Comparison of ENCODE assay signal across 13 mouse cellular contexts in genomic region chr10:28105247-28105646, GRCm38 (mm10). TPM values are rescaled to one million over a fixed set of nuclear protein-coding genes. Genes with fewer than 3 reads are reported as not detected.
DNase-seq lines count a peak whose midpoint lies in the region; ATAC-seq lines count a peak whose summit lies in the region.
"Had no signal": no experiment of that assay in that cellular context is flagged by ENCODE, and none has a peak within 500 bp of the region (broad histone marks: within the 10 kb centered on the region; RNA-seq: fewer than 3 reads in every experiment).

No protein-coding gene starts in this region.

- no peaks in the 10 kb centered on the region for H3K36me3 ChIP-seq in heart, embryonic 12.5 days
- no peaks in the 10 kb centered on the region for H3K36me3 ChIP-seq in intestine, embryonic 15.5 days
- H3K36me3 ChIP-seq in kidney, embryonic 15.5 days, result no peaks in the 10 kb centered on the region
- H3K36me3 ChIP-seq in liver, embryonic 15.5 days (replicated peaks), result no peaks in the 10 kb centered on the region
- H3K36me3 ChIP-seq: midbrain, embryonic 12.5 days had no signal

- 80% methylated on average over 6 of the region's 6 CpGs for WGBS in heart, embryonic 12.5 days
- WGBS in intestine, embryonic 15.5 days, result 72% methylated on average over 6 of the region's 6 CpGs
- 66% methylated on average over 6 of the region's 6 CpGs for WGBS in kidney, embryonic 15.5 days
- WGBS in liver, embryonic 15.5 days (ENCODE audit: insufficient replicate concordance), result 54% methylated on average over 6 of the region's 6 CpGs

- peak; percentile 66 for DNase-seq in heart, adult 11 months
- no peak for DNase-seq in c-Kit-positive CD71-positive TER-119-positive erythroid progenitor cells, embryonic 14.5 days (ENCODE audit: low spot score)
- DNase-seq in right cerebral cortex, postnatal 25 days, result no peak
- DNase-seq: cerebellum, adult 2 months; spleen, adult 18-20 months; thymus, adult 2 months had no signal

- H3K4me3 ChIP-seq in heart, embryonic 12.5 days, result no peak overlapping the region
- no peak overlapping the region for H3K4me3 ChIP-seq in intestine, embryonic 15.5 days (replicated peaks)
- H3K4me3 ChIP-seq in kidney, embryonic 15.5 days (replicated peaks), result no peak overlapping the region
- no peak overlapping the region for H3K4me3 ChIP-seq in liver, embryonic 15.5 days (replicated peaks)
- H3K4me3 ChIP-seq: erythroblast, embryonic 14.5 days; midbrain, embryonic 12.5 days had no signal

- no peak overlapping the region for H3K9ac ChIP-seq in heart, embryonic 12.5 days
- H3K9ac ChIP-seq in intestine, embryonic 15.5 days, result no peak overlapping the region
- H3K9ac ChIP-seq in kidney, embryonic 15.5 days, result no peak overlapping the region
- no peak overlapping the region for H3K9ac ChIP-seq in liver, embryonic 15.5 days
- H3K9ac ChIP-seq: midbrain, embryonic 12.5 days had no signal

- no peaks in the 10 kb centered on the region for H3K27me3 ChIP-seq in heart, embryonic 12.5 days (replicated peaks)
- H3K27me3 ChIP-seq in intestine, embryonic 15.5 days (replicated peaks), result no peaks in the 10 kb centered on the region
- H3K27me3 ChIP-seq in kidney, embryonic 15.5 days, result no peaks in the 10 kb centered on the region
- no peaks in the 10 kb centered on the region for H3K27me3 ChIP-seq in liver, embryonic 15.5 days
- H3K27me3 ChIP-seq: midbrain, embryonic 12.5 days had no signal

- H3K4me1 ChIP-seq in heart, embryonic 12.5 days (replicated peaks), result peaks cover 9% of the 10 kb centered on the region
- peaks cover 5% of the 10 kb centered on the region; the same call in 1 of the 2 replicates for H3K4me1 ChIP-seq in intestine, embryonic 15.5 days (replicated peaks)
- H3K4me1 ChIP-seq in kidney, embryonic 15.5 days, result peaks cover 15% of the 10 kb centered on the region
- H3K4me1 ChIP-seq in liver, embryonic 15.5 days (replicated peaks), result no peaks in the 10 kb centered on the region

- H3K4me2 ChIP-seq in heart, embryonic 12.5 days, result no peak overlapping the region
- no peak overlapping the region; the same call in 1 of the 2 replicates for H3K4me2 ChIP-seq in intestine, embryonic 15.5 days (replicated peaks)
- no peak overlapping the region for H3K4me2 ChIP-seq in kidney, embryonic 15.5 days
- H3K4me2 ChIP-seq in liver, embryonic 15.5 days, result no peak overlapping the region; the same call in 1 of the 2 replicates
- H3K4me2 ChIP-seq: midbrain, embryonic 12.5 days had no signal

- H3K9me3 ChIP-seq in heart, embryonic 12.5 days (replicated peaks), result no peaks in the 10 kb centered on the region
- no peaks in the 10 kb centered on the region for H3K9me3 ChIP-seq in intestine, embryonic 15.5 days
- H3K9me3 ChIP-seq in kidney, embryonic 15.5 days (replicated peaks), result no peaks in the 10 kb centered on the region
- no peaks in the 10 kb centered on the region for H3K9me3 ChIP-seq in liver, embryonic 15.5 days (replicated peaks)
- H3K9me3 ChIP-seq: midbrain, embryonic 12.5 days had no signal

- H3K27ac ChIP-seq in heart, embryonic 12.5 days (ENCODE audit: poor library complexity, severe bottlenecking), result no peak overlapping the region
- H3K27ac ChIP-seq in intestine, embryonic 15.5 days, result peak overlapping the region; percentile 67
- peak overlapping the region; percentile 74 for H3K27ac ChIP-seq in kidney, embryonic 15.5 days
- no peak overlapping the region for H3K27ac ChIP-seq in liver, embryonic 15.5 days (replicated peaks)
- H3K27ac ChIP-seq: midbrain, embryonic 12.5 days had no signal

- no peak for ATAC-seq in heart, embryonic 12.5 days (ENCODE audit: insufficient number of reproducible peaks, low FRiP score)
- ATAC-seq in intestine, embryonic 15.5 days, result peak; percentile 72
- ATAC-seq in kidney, embryonic 15.5 days (replicated peaks; ENCODE audit: low FRiP score), result peak; percentile 96
- peak; percentile 74 for ATAC-seq in liver, embryonic 15.5 days (ENCODE audit: insufficient read depth)
- ATAC-seq in granulocyte monocyte progenitor cell, adult 5-6 weeks (replicated peaks; ENCODE audit: poor library complexity, severe bottlenecking), result no peak

RNA-seq across cellular contexts. Expression of gene Ptprk, which starts 30.6 kb away (rescaled TPM):
- polyA plus RNA-seq in heart, embryonic 12.5 days (2016; fragmentation: Nextera tagmentation; extraction: Ambion mirVana), result 43.7 and 46.0 TPM in 2 replicates
- 35.6 and 41.4 TPM in 2 replicates for polyA plus RNA-seq in intestine, embryonic 15.5 days (2015; fragmentation: Nextera tagmentation; extraction: Ambion mirVana)
- polyA plus RNA-seq in kidney, embryonic 15.5 days (2015; fragmentation: Nextera tagmentation; extraction: Ambion mirVana), result 37.7 and 37.8 TPM in 2 replicates
- polyA plus RNA-seq in liver, embryonic 15.5 days (2015; fragmentation: Nextera tagmentation; extraction: Ambion mirVana), result 5.4 and 7.2 TPM in 2 replicates
- 0.45 TPM in 1 of 2 replicates, not detected in the other for total RNA-seq in granulocyte monocyte progenitor cell, adult 5-6 weeks (2014; fragmentation: Nextera tagmentation)
- total RNA-seq in granulocyte monocyte progenitor cell, adult 5-6 weeks (2017), result 0.04 and 1.1 TPM in 2 replicates

Comparison
In these comparisons a context has a peak if more than half of its experiments do, and no peak if none do; other contexts are left out.
1. ATAC-seq: peak in intestine, embryonic 15.5 days (single experiment), kidney, embryonic 15.5 days (single experiment) and liver, embryonic 15.5 days (single experiment); none in heart, embryonic 12.5 days (single experiment) and granulocyte monocyte progenitor cell, adult 5-6 weeks (single experiment).
2. H3K27ac ChIP-seq: peak in intestine, embryonic 15.5 days (single experiment) and kidney, embryonic 15.5 days (single experiment); none in heart, embryonic 12.5 days (single experiment) and liver, embryonic 15.5 days (single experiment).